Mouse (Mus musculus): ENCODE measurements around the gene Auts2. TPM values are rescaled to one million over a fixed set of nuclear protein-coding genes. Genes with fewer than 3 reads are reported as not detected.
A peak's percentile ranks its signal among the peaks of the same experiment; 100 is the strongest.

Gene Auts2
- total RNA-seq, 4 experiments from 2014 or later, result 126 to 150 (median 139) TPM

GRCm38 (mm10) chr5:131849644-131850043 lies 693.5 kb downstream of the Auts2 start:
- no peak for DNase-seq (ENCODE audit: low spot score in 2 of 2)

DNA sequence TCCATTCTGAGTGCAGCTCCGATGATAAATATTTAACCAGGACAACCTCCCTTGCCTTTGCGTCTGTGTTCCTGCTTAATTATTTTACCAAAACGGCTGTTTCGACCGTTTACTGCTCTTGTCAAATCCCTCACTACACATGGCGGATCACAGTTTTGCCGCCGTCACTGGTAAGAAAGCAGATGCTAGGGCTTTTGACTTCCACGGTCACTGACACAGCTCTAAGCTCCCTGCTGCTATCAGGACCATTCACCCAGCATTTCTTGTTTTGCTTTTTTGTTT lies 698.7 kb downstream of the Auts2 start:
- no peak for DNase-seq (ENCODE audit: low spot score in 2 of 2)

DNA sequence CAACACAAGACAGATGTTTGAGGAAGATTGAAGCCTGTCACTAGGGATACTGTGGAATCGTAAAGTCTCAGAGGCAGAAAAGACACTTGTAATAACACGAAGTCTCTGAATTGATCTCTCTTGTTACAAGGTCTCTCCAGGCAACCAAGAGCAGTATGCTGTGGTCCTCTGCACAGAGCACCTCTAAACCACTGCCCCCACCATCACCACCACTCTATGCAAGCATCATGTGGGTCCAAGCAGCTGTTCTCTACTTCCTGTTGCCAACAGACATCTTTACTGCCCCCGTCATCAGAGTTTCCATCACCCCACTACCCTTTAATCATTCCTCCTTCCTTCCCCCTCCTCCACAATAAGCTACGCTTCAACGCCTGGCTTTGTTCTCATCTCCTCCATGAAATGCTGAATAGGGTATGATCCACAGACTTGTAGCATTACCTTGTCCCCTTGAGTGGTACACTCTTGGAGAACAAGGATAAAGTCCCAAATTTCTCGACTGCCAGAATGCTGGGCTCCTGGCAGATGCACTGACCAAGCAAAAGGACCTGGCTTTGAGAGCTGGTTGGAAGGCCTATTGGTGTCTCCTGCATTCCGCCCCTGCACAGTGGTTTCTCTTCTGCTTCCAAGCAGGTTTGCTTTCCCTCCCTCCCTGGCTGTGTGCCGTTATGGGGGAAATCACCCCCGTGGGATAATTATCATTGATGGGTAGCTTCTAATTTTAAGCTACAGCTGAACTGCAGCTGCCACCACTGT lies 699.2 kb downstream of the Auts2 start:
- no peak for DNase-seq (ENCODE audit: low spot score in 2 of 2)

DNA sequence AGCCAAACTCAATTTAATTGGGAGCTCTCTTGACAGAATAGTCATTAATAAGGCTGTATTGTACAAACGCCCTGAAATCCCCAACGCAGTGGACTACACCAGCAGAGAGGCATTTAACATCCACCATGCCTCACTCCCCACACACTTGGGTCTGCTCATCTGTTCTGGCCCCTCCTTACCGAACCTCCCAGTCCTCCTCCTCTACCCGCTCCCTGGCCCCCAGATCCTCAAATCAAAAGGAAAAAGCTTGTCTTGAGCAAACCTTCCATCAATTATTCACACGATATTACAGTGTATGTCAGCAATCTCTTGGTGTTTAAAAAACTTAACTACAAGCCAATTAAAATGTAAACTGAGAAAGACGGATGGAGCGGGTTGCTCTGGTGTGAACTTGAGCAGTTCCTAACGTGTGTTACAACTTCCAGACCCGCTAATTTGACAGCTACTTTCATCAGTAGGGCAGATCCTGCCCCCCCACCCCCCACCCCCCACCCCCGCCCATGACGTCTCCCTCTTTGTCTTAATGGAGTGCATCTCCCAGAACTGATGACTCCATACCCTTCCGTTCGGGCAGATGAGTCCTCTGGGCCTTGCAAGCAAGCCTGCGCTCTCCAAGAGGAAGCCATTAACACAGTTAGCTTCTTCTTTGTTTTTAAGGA lies 703.4 kb downstream of the Auts2 start:
- DNase-seq (ENCODE audit: low spot score in 2 of 2), result no peak

DNA sequence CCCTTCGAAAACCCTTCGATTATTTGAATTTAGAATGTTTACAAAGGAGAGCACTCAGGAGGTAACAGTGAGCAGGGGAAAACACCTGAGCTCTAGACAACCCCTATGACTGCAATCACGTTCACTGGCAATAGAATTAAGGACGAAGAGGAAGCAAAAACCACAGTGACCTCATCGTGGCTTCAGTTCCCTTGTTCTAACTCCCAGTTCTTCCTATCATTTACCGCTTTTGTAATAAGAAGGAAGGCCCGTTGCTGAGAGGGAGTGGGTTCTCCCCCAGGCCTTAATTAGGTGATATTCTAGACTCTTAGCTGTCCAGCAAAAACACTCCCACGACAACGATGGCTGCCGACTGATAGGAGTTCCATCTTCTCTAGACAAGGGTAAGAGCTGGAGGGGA lies 704.1 kb downstream of the Auts2 start:
- DNase-seq (ENCODE audit: low spot score in 2 of 2), result no peak

GRCm38 (mm10) chr5:131838064-131838463 lies 705.1 kb downstream of the Auts2 start:
- DNase-seq (ENCODE audit: low spot score in 2 of 2), result no peak

- no peak for DNase-seq (ENCODE audit: low spot score in 2 of 2)
These were observed 707.0 kb downstream of the Auts2 start for GRCm38 (mm10) chr5:131836014-131836735.

DNA sequence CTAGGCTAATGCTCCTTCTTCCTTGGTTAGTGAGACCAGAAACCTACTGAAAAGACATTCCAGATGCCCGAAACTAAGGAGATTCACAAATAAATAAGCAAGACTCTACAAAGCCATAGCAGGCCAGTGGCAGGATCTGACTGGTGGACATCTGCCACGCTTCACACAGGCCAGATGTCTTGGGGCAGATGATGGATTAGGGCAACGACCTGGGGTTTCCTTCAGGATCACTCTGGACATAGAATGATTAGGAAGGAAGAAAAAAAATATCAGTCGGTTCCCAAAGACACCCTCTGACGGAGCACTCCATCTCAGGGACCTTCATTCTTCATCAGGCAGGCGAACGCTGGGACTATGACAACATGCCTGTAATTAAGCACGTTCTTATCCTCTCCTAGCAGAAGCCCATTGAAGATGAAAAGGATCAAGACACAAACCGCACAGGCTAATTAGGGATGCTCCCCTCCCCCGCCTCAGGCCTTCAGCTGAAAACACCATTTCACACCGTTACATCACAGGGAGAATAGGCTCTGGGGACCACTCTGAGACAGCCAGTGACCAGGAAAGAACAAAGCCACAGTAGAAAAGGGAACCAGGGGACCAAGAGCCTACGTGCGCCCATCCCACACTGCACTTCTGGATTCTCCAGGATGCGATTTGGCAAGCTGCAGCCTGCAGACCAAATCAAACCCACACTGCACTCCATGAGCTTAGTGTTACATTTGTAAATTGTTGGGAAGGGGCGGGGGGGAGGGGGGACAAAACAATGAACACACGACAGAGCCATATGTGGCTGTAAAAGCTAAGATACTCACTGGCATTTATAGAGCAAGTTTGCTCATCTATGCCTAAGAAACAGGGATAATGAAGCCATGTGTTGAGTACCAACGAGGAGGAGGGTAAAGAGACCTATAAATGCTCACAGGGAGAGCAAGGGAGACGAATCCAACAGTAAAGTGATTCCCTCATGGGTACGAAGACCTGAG lies 710.0 kb downstream of the Auts2 start:
- DNase-seq (ENCODE audit: low spot score in 2 of 2), result no peak

DNA sequence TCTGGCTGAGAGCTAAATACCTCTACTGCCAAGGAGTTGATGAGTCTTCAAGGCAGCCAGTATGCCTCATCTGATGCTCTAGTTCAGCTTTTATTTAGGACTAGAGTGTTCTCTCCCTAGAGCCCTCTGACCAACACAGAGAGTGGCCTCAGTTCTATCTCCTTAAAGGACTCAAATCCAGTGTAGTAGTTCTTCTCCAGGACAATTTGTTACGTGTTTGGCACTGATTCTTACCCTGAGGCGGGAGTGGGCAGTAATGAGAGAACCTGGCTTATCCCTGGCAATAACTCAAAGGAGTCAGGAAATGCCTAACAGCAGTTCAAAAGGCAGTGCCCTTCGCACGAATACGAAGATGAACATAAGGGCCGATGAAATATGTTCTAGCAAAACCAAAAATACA lies 713.0 kb downstream of the Auts2 start:
- DNase-seq (ENCODE audit: low spot score in 2 of 2), result no peak

DNA sequence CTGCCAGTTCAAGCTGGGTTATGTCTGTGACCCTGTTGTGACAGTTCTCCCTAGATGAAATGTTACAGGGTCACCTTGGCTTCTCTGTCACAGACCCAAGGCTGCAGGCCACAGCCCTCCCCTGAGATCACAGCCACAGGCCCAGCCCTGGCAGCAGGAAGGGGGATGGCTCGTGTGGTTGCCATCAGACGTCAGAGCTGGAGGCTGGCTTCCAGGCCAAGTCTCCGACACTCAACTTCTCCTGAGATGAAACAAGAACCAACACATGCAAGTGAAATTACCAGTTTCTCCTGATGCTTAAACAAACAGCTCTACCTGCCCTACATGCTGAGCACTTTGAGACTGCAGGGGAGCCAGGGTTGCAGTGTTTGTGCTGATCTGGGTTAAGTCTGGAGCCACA lies 713.9 kb downstream of the Auts2 start:
- DNase-seq (ENCODE audit: low spot score in 2 of 2), result no peak

GRCm38 (mm10) chr5:131828607-131829006 lies 714.5 kb downstream of the Auts2 start:
- DNase-seq (ENCODE audit: low spot score in 2 of 2), result no peak

GRCm38 (mm10) chr5:131826362-131827261 lies 716.5 kb downstream of the Auts2 start:
- DNase-seq (ENCODE audit: low spot score in 2 of 2), result no peak

DNA sequence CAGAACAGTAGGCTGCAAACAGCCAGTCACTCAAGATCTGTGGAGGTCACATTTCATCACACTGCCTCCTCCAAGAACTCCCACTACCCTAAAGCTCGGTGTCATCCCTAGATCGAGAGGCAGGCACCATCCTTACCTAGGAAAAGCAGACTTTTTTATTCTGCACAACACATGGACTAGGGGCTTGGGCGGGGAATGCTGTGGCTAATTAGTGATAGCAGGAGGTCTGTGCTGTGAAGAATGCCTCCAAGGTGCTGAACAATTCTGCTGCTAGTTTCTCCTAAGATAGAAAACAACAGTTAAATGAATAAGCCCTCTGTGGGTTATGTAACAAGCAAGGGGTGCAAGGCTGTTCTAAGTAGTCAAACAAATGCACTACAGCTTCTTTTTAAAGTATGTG lies 717.7 kb downstream of the Auts2 start:
- DNase-seq (ENCODE audit: low spot score in 2 of 2), result no peak

DNA sequence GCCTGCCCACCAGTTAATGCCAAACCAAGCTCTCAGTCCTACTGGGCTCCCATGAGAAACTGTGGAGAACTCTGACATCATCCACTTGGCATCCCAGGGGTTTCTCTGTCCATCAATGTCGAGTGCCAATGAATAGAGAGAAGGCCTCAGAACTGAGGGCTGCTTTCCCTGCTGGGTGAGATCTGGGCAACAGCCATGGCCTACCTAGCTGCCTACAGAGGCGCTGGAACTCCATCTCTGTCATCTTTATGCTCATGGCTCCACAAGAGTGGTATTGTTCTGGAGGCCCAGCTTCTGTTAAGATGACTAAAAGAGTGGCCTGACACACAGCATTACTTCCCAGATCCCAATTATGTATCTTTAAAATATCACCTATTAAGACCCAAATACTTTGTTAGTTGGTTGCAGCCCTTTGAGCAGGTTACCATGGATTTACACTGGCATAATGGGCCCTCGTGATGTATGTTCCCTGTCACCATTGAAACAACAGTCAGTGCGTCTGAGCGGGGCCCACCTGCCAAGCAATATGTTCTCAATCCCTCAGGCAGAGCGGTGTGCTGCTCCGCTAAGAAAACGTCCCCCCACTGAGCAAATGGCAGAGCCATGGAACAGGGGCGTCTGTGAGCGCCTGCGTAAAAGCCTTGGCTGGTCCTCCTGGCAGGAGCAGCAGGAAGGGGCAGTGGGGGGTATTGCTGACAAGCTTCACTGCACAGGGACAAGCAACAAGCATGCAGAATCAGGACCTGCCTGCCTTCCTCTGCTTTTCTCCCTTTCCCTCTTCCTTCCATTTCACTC lies 718.8 kb downstream of the Auts2 start:
- DNase-seq (ENCODE audit: low spot score in 2 of 2), result peak; percentile 59 to 65

DNA sequence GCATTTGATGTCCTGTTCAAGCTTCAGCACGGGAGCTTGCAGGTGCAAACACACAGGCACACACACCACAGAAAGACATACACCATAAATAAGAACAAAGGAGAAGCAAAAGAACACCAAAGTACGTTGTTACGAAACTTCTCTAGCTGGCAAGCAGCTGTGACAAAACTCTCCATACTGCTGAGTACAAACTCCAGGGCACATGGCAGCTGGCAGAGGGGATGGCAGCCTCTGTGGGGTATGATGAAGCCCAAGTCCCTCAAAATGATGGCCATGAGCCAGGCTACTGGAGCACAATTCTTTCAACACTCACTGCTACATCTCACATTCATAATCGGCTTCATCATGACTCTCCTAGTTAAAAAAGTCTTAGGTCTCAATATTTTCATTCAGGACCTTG lies 721.7 kb downstream of the Auts2 start:
- no peak for DNase-seq (ENCODE audit: low spot score in 2 of 2)

DNA sequence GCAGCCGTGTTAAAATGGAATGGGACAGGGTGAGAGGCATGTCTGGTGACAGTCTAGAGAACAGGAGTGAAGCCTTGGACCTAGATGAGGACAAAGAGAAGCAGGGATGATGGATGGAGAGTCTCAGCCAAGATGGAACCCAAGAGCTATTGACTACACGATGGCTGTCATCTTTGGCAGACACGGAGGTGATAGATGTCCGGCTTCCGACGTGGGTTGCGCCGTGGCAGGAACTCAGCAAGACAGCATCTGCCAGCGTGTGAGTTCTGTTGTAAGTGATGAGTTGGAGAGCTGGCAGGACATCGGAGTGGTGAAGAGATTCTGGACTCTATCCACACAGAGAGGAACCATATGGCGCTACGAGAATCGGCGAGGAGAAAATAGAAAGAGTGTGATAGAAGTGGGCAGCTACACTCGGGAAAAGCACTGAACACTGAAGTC lies 723.9 kb downstream of the Auts2 start:
- peak; percentile 65 to 77 for DNase-seq (ENCODE audit: low spot score in 2 of 2)

DNA sequence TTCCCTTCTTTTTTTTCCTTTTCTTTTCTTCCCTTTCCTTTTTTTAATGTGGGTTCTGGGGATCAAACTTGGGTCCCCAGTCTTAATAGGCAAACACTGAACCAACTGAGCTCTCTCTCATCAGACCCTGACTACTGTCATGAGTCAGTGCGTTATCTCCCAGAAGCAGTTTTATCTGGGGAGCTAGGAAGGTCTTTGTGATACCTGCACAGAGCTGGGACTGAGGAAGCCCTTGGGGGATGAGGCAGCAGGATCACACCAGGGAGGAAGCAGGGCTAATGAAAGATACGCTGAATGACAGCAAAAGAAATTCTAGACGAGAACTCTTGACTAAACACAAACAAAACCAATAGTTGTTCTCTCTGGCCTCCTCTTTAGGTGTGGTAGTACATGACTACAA lies 727.6 kb downstream of the Auts2 start:
- no peak for DNase-seq (ENCODE audit: low spot score in 2 of 2)

- DNase-seq (ENCODE audit: low spot score in 2 of 2), result peak; percentile 35 to 50
These were observed 728.6 kb downstream of the Auts2 start for GRCm38 (mm10) chr5:131814503-131815003.

GRCm38 (mm10) chr5:131813952-131814502 lies 729.1 kb downstream of the Auts2 start:
- no peak for DNase-seq (ENCODE audit: low spot score in 2 of 2)

All from layer of hippocampus, adult 8-10 months (tissue).